Mouse (Mus musculus) adipocyte (in vitro differentiated cells): Measurements from ENCODE around the gene Abi3.
"Not testable (repeated sequence)": the region's sequence is repeated elsewhere in the genome, so short reads cannot be mapped to it uniquely, and the experiment has no call there.

ENCODE experiments used
- DNase-seq: peaks from one replicate; pipeline ENCODE4 v3.0.0-alpha.2; 2016; ENCODE audit warnings: low spot score

The Abi3 gene

GRCm38 (mm10) chr11:95842074-95842681 is at the start of gene Abi3:
Abi3 (minus strand) TSS chr11:95842476.
- no peak for DNase-seq

- no peak for DNase-seq
Observed at GRCm38 (mm10) chr11:95890462-95891051, 48.3 kb upstream of the Abi3 start.

GRCm38 (mm10) chr11:95879861-95880260 is 37.6 kb upstream of the Abi3 start:
- not testable (repeated sequence) for DNase-seq

- peak; percentile 65 for DNase-seq
Observed at GRCm38 (mm10) chr11:95876296-95876695, 34.0 kb upstream of the Abi3 start.

GRCm38 (mm10) chr11:95875804-95876203 is 33.5 kb upstream of the Abi3 start:
- no peak for DNase-seq

- no peak for DNase-seq
Observed at GRCm38 (mm10) chr11:95869918-95870470, 27.7 kb upstream of the Abi3 start.

GRCm38 (mm10) chr11:95869442-95869841 is 27.2 kb upstream of the Abi3 start:
- no peak for DNase-seq

- no peak for DNase-seq
Observed at GRCm38 (mm10) chr11:95861397-95861796, 19.1 kb upstream of the Abi3 start.

GRCm38 (mm10) chr11:95860071-95860490 is 17.8 kb upstream of the Abi3 start:
- no peak for DNase-seq

GRCm38 (mm10) chr11:95859468-95859855 is 17.2 kb upstream of the Abi3 start:
- DNase-seq, result no peak

- DNase-seq, result peak; percentile 98
Observed at GRCm38 (mm10) chr11:95858528-95859467, 16.5 kb upstream of the Abi3 start.

GRCm38 (mm10) chr11:95857716-95858527 is 15.6 kb upstream of the Abi3 start:
- DNase-seq, result no peak

- no peak for DNase-seq
Observed at GRCm38 (mm10) chr11:95857306-95857705, 15.0 kb upstream of the Abi3 start.

GRCm38 (mm10) chr11:95853684-95854083 is 11.4 kb upstream of the Abi3 start:
- DNase-seq, result peak; percentile 78

GRCm38 (mm10) chr11:95850898-95851297 is 8.6 kb upstream of the Abi3 start:
- DNase-seq, result peak; percentile 67

GRCm38 (mm10) chr11:95844935-95845334 is 2.7 kb upstream of the Abi3 start:
- DNase-seq, result no peak

- no peak for DNase-seq
Observed at GRCm38 (mm10) chr11:95843421-95843950, 1.2 kb upstream of the Abi3 start.

GRCm38 (mm10) chr11:95842953-95843352 is 677 bp upstream of the Abi3 start:
- DNase-seq, result no peak

- no peak for DNase-seq
Observed at GRCm38 (mm10) chr11:95841498-95841830, 812 bp downstream of the Abi3 start.

GRCm38 (mm10) chr11:95840694-95841497 is 1.4 kb downstream of the Abi3 start:
- no peak for DNase-seq
